Mouse (Mus musculus): ENCODE measurements around the gene Epm2aip1. TPM values are rescaled to one million over a fixed set of nuclear protein-coding genes. Genes with fewer than 3 reads are reported as not detected.

Epm2aip1 gene
- polyA plus RNA-seq, 1 experiment from 2014 or later, result 36.0 TPM

GRCm38 (mm10) chr9:111295323-111295722, 23.6 kb downstream of the Epm2aip1 start:
- no peak overlapping the region for H3K4me2 ChIP-seq
- no peak for DNase-seq
- H3K4me3 ChIP-seq (ENCODE audit: low read depth, low read length), result no peak overlapping the region
- no peak overlapping the region for H3K9ac ChIP-seq
- H3K27ac ChIP-seq (ENCODE audit: low read depth), result no peak overlapping the region
- H3K9me3 ChIP-seq (ENCODE audit: low read depth, low read length), result no peaks in the 10 kb centered on the region
- no peak for ATAC-seq (ENCODE audit: insufficient read depth)
- TF ChIP-seq CTCF (IDR thresholded peaks at IDR 0.05; ENCODE audit: low read depth), result no peak
- no peaks in the 10 kb centered on the region for H3K36me3 ChIP-seq (ENCODE audit: insufficient read depth)
- WGBS, result 75% methylated on average over 2 of the region's 2 CpGs
- H3K4me1 ChIP-seq (ENCODE audit: insufficient read depth), result no peaks in the 10 kb centered on the region
- H3K27me3 ChIP-seq (ENCODE audit: insufficient read depth, low read length), result no peaks in the 10 kb centered on the region

- Histone ChIP-seq H3K9ac (no peak overlapping the region), H3K4me3 (ENCODE audit: low read depth, low read length) (no peak overlapping the region), H3K4me1 (ENCODE audit: insufficient read depth) (no peaks in the 10 kb centered on the region), H3K4me2 (no peak overlapping the region), H3K36me3 (ENCODE audit: insufficient read depth) (no peaks in the 10 kb centered on the region), H3K9me3 (ENCODE audit: low read depth, low read length) (no peaks in the 10 kb centered on the region), H3K27me3 (ENCODE audit: insufficient read depth, low read length) (no peaks in the 10 kb centered on the region), H3K27ac (ENCODE audit: low read depth) (no peak overlapping the region)
- WGBS, result 51% methylated on average over 7 of the region's 7 CpGs
- DNase-seq, result no peak
- no peak for ATAC-seq (ENCODE audit: insufficient read depth)
- TF ChIP-seq CTCF (IDR thresholded peaks at IDR 0.05; ENCODE audit: low read depth), result no peak
Observed at GRCm38 (mm10) chr9:111296433-111296832, 24.7 kb downstream of the Epm2aip1 start.

DNA sequence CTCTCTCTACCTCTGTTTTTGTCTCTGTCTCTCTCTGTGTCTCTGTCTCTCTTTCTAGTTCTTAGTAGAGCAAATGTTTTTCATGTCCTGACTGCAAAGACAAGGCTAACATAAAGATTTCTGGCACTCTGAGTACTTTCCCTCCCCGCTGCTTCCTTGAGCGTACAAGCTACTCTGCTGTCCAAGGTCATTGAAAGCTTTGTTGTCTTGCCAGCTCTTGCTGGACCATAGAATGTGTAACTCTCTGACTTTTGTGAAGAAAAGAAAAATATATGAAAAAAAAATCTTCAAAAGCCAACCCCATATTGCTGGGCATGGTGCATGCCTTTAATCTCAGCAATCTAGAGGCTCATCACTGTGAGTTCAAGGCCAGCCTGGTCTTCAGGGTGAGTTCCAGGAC, 26.9 kb downstream of the Epm2aip1 start:
- Histone ChIP-seq H3K9me3 (ENCODE audit: low read depth, low read length) (no peaks in the 10 kb centered on the region), H3K27ac (ENCODE audit: low read depth) (no peak overlapping the region), H3K36me3 (ENCODE audit: insufficient read depth) (no peaks in the 10 kb centered on the region), H3K9ac (no peak overlapping the region), H3K4me1 (ENCODE audit: insufficient read depth) (no peaks in the 10 kb centered on the region), H3K4me3 (ENCODE audit: low read depth, low read length) (no peak overlapping the region), H3K27me3 (ENCODE audit: insufficient read depth, low read length) (no peaks in the 10 kb centered on the region), H3K4me2 (no peak overlapping the region)
- no peak for TF ChIP-seq CTCF (IDR thresholded peaks at IDR 0.05; ENCODE audit: low read depth)
- DNase-seq (peak; percentile 82), ATAC-seq (ENCODE audit: insufficient read depth) (peak; percentile 71; the same call in 1 of the 2 replicates)
- WGBS, result 30% methylated on average over 2 of the region's 2 CpGs

- DNase-seq (no peak), ATAC-seq (ENCODE audit: insufficient read depth) (no peak)
- H3K27me3 ChIP-seq (ENCODE audit: insufficient read depth, low read length), result no peaks in the 10 kb centered on the region
- no peak overlapping the region for H3K27ac ChIP-seq (ENCODE audit: low read depth)
- no peak overlapping the region for H3K9ac ChIP-seq
- H3K4me1 ChIP-seq (ENCODE audit: insufficient read depth), result no peaks in the 10 kb centered on the region
- H3K9me3 ChIP-seq (ENCODE audit: low read depth, low read length), result no peaks in the 10 kb centered on the region
- no peaks in the 10 kb centered on the region for H3K36me3 ChIP-seq (ENCODE audit: insufficient read depth)
- H3K4me2 ChIP-seq, result no peak overlapping the region
- H3K4me3 ChIP-seq (ENCODE audit: low read depth, low read length), result no peak overlapping the region
- 57% methylated on average over 12 of the region's 12 CpGs for WGBS
- TF ChIP-seq CTCF (IDR thresholded peaks at IDR 0.05; ENCODE audit: low read depth), result no peak
Observed at GRCm38 (mm10) chr9:111302196-111302831, 30.6 kb downstream of the Epm2aip1 start.

GRCm38 (mm10) chr9:111304036-111304435, 32.3 kb downstream of the Epm2aip1 start:
- Histone ChIP-seq H3K36me3 (ENCODE audit: insufficient read depth) (no peaks in the 10 kb centered on the region), H3K27me3 (ENCODE audit: insufficient read depth, low read length) (no peaks in the 10 kb centered on the region; the same call in 1 of the 2 replicates), H3K27ac (ENCODE audit: low read depth) (no peak overlapping the region), H3K9me3 (ENCODE audit: low read depth, low read length) (no peaks in the 10 kb centered on the region), H3K4me2 (no peak overlapping the region), H3K4me3 (ENCODE audit: low read depth, low read length) (no peak overlapping the region), H3K4me1 (ENCODE audit: insufficient read depth) (no peaks in the 10 kb centered on the region), H3K9ac (no peak overlapping the region)
- ATAC-seq (ENCODE audit: insufficient read depth) (no peak), DNase-seq (no peak)
- WGBS, result 87% methylated on average over 6 of the region's 6 CpGs
- no peak for TF ChIP-seq CTCF (IDR thresholded peaks at IDR 0.05; ENCODE audit: low read depth)

DNA sequence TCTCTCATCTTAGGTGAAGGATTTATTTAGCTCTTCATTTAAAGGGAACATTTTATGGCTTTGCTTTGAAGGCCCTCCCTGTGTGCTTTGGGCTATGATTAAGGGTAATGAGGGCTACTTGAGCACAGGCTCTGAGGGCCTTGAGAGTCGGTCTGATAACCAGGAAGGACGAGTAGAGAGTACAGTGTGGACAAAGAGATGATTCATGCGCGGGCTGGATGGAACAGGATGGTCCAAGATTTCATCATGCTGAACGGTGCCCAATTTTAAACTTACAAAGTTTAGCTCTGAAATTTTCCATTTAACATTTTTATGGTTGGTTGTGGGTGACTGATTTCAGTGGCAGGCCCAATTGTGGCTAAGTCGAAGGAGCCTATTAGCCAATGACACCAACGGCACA, 34.4 kb downstream of the Epm2aip1 start:
- H3K4me3 ChIP-seq (ENCODE audit: low read depth, low read length), result no peak overlapping the region
- ATAC-seq (ENCODE audit: insufficient read depth) (no peak), DNase-seq (no peak)
- H3K9ac ChIP-seq, result no peak overlapping the region
- no peaks in the 10 kb centered on the region for H3K36me3 ChIP-seq (ENCODE audit: insufficient read depth)
- no peak overlapping the region for H3K4me2 ChIP-seq
- peaks cover 11% of the 10 kb centered on the region; the same call in 1 of the 2 replicates for H3K9me3 ChIP-seq (ENCODE audit: low read depth, low read length)
- H3K27me3 ChIP-seq (ENCODE audit: insufficient read depth, low read length), result peaks cover 15% of the 10 kb centered on the region
- TF ChIP-seq CTCF (IDR thresholded peaks at IDR 0.05; ENCODE audit: low read depth), result no peak
- H3K27ac ChIP-seq (ENCODE audit: low read depth), result no peak overlapping the region
- WGBS, result 67% methylated on average over 7 of the region's 7 CpGs
- H3K4me1 ChIP-seq (ENCODE audit: insufficient read depth), result no peaks in the 10 kb centered on the region

GRCm38 (mm10) chr9:111311031-111311842, 39.5 kb downstream of the Epm2aip1 start, which contains the start of gene Trank1:
Trank1 (plus strand) TSS chr9:111311739.
- 9% methylated on average over 68 of the region's 72 CpGs for WGBS
- peak within 1 kb of the TSS; percentile 29; the same call in 1 of the 2 replicates for H3K9ac ChIP-seq
- H3K27me3 ChIP-seq (ENCODE audit: insufficient read depth, low read length), result peaks cover 52% of the 10 kb centered on the region
- H3K9me3 ChIP-seq (ENCODE audit: low read depth, low read length), result peaks cover 11% of the 10 kb centered on the region; the same call in 1 of the 2 replicates
- no peak within 1 kb of the TSS for H3K27ac ChIP-seq (ENCODE audit: low read depth)
- H3K4me3 ChIP-seq (ENCODE audit: low read depth, low read length), result peak within 1 kb of the TSS; percentile 45
- no peaks in the 10 kb centered on the region for H3K4me1 ChIP-seq (ENCODE audit: insufficient read depth)
- ATAC-seq (ENCODE audit: insufficient read depth) (peak; percentile 77), DNase-seq (peak; percentile 57)
- no peaks in the 10 kb centered on the region for H3K36me3 ChIP-seq (ENCODE audit: insufficient read depth)
- H3K4me2 ChIP-seq, result peak within 1 kb of the TSS; percentile 81
- TF ChIP-seq CTCF (IDR thresholded peaks at IDR 0.05; ENCODE audit: low read depth), result no peak
